Mouse (Mus musculus) spleen, postnatal 14 days (tissue): ENCODE results near the gene Pitx2.

ENCODE experiments used
- DNase-seq, 2 experiments: peaks; one replicate each; pipeline ENCODE4 v3.0.0; 2021 to 2022; ENCODE audit warnings: low spot score in 2 of 2

Gene Pitx2

DNA sequence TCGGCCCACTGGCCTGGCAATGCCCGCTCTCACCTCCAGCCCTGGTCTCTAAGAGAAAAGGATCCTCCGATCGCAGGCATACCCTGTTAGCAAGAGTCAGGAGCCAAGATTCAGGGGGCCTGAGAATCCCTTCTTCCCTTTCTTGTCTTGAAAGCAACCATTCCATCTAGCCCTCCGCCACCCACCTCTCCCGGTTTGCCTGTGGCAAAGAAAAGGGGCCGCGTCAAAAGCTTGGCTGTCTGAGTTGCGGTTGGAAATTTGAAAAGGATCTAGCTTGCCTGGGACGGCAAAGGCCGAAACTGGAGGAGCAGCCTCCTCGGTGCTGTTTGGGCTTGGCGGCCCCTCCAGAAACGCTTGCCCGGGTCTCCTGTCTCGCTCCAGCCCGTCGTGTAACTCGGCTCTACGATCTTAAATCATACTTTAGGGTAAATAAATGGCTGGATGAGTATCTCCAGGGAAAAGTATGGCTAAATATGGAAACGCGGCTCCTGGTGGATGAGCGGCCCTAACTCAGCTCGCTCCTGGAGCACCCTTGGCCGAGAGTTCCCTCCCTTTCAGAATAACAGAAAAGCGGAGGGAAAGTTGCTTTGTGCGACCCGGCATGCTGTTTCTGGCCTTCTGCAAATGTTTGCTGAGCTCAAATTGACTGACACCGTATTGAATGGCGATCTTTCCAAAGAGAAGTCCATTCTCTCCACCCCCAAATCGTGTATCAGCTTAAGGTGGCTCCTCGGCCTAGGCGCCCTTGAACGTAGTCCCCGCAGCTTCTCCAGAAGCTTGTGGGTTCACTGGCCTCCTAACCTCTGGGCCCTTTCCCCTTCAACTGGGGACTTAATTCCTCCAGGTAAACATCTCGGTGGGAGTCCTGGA, 3.4 kb downstream of the Pitx2 start:
- no peak for DNase-seq

GRCm38 (mm10) chr3:129203761-129204440, 4.2 kb downstream of the Pitx2 start:
- no peak for DNase-seq

GRCm38 (mm10) chr3:129204441-129205313, 5.0 kb downstream of the Pitx2 start:
- DNase-seq = no peak

- no peak for DNase-seq
Observed at GRCm38 (mm10) chr3:129205481-129206175, 6.0 kb downstream of the Pitx2 start.

GRCm38 (mm10) chr3:129206776-129207175, 7.1 kb downstream of the Pitx2 start:
- no peak for DNase-seq

DNA sequence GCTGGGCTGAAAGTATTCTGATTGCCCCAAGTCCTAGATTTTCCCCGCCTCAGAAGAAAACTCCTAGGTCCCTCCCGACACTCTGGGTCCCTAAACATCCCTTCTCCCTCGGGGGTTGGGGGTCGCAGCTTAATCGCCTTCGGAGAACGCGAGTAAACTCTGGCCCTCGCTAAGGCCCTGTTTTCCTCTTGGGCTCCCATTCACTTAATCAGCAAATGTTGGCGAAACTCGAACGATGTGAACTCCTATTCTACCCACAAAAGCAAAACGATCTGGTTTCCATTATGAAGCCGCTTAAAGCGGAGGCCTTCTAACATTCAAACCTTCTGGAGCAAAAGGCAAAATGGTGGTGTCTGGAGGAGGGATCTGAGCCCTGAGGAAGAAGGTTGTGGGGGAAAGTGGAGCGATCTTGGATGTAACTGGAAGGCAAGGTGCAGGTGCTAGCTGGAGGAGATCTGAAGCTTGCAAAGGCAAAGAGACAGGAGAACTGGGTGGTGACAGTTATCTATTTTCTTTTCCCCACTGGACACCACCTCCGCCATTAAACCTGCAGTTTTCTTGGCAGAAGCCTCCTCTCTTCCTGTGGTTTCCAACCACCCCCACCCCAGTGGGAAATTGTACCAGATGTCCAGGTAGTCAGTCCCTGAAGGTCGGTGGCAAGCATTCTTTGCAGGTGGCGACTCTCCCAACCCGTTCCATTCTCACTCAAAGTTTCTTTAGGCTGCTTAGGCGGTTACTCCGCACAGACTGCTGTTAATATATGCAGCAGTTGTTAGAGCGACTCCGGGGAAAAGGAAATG, 7.8 kb downstream of the Pitx2 start:
- DNase-seq = no peak

DNA sequence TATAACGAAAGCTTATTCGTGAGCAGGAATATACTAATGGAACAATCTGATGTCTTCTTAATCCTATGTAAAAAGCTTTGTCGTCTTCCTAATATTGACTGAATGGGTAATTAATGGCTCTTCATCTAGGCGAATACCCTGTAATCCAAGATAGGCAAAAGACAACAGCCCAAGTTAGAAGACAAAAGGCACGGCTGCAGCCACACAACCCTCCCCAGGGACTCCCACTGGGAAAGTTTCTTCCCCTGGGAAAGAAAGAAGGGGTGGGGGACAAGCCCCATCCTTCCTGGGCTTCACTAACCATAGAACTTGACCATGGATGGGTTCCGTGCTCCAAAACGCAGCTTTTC, 8.3 kb downstream of the Pitx2 start:
- no peak for DNase-seq

- no peak for DNase-seq
Observed at GRCm38 (mm10) chr3:129208421-129208820, 8.7 kb downstream of the Pitx2 start.

GRCm38 (mm10) chr3:129209266-129209665, 9.6 kb downstream of the Pitx2 start:
- DNase-seq = no peak

DNA sequence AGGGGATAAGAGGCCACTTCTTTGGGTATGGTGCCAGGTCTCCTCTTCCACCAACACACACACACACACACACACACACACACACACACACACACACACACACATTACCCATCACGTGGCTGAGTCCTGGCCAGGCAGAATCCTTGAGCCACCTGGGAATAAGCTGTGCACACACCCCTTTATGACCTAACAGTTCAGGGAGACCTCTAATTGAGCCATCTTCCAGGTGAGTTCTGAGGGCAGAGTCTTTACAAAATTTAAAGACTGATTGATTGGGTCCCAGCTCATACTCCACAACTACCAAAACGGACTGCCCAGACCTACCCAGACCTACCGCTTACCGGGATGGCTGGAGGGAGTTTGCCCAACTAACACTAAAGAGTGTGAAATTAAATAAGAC, 10.1 kb downstream of the Pitx2 start:
- DNase-seq = no peak

DNA sequence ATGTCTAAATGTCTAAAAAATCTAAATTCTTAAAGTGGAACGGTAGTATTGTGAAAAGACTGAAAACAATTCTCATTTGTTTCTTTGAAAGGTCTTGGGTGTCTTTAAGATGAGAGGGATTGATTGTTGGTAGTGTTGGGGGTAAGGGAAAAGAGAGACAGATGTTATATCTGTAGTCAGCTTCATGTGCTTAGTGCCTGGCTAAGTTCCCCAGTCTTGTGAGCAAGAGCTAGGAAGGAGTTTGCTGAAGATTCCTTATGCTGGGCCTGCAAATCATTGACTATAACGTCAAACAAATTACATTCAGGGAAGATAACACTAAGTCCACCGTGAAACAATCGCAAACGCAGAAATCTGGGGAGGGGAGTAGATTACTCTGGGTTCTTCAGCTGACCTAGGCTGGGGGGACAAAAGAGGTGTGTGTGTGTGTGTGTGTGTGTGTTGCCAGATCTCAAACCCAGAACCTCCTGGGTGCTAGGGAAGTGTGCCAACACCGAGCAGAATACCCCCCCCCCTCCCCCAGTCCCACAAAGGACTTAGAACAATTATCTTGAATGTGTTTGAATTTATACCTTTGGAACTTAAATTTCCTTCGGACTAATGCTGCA, 12.5 kb downstream of the Pitx2 start:
- no peak for DNase-seq

DNA sequence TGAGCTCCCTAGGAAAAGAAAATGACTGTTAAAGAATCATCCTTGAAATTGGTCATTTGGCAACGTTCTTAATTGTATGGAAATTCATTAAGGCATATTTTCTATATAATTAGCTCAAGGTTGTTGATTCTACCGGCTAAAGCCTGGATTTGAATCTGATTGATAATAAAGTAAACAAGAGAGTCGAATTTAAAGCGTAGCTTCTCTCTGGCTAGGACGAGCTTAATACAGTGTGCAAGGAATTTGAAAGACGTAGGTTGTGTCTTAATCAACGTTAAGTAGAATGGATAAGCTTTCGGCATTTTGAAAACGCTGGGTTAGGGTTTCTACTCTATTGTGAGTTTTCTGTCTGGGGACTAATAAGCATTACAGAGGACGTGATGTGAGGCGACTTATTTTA, 13.1 kb downstream of the Pitx2 start:
- DNase-seq = no peak

DNA sequence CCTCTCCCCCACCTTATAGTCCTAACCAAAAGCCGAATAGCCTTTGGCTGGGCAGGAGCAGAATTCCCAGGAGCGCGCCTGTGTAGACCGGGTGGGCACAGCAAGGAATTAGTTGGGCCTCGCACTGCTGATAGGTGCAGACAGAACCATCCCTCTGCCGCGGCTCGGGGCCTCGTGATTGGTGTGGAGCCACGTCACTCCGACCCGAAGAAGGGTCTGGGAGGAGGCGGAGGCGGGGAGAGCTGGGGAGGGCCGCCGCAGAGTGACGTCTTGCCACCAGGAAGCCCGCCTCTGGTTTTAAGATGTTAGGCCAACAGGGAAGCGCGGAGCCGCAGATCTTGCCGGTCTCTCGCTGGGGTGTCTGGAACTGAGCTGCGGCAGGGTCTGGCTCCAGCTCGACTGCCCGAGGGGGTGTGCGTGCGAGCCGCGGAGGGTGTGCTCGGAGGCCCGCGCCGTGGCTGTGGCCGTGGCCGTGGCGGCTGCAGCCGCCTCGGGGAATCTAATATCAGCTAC, 14.0 kb downstream of the Pitx2 start:
- peak in 1 of 2 experiments; percentile 30 for DNase-seq

- DNase-seq = no peak
Observed at GRCm38 (mm10) chr3:129214146-129214665, 14.5 kb downstream of the Pitx2 start.

GRCm38 (mm10) chr3:129214666-129215161, 15.0 kb downstream of the Pitx2 start:
- DNase-seq = no peak

DNA sequence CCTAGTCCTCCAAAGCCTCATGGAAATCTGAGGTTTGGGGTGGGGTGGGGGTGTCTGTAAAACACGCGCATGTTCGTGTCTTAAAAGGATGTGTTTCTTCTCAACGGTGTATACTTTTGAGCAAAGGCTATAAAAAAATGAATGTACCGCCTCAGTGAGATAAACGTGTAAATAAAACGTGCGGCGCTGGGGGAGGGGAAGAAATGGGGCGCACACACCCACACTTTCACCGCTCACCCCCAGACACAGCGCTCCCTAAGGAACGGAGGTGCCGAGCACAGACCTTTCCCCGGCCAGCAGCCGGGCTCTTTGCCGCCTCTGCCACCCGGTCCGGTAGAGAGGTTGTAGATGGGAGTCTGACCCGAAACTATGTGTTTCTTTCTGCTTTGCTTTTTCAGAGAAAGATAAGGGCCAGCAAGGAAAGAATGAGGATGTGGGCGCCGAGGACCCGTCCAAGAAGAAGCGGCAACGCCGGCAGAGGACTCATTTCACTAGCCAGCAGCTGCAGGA, 15.6 kb downstream of the Pitx2 start:
- no peak for DNase-seq

GRCm38 (mm10) chr3:129215751-129216331, 16.2 kb downstream of the Pitx2 start:
- no peak for DNase-seq

GRCm38 (mm10) chr3:129216491-129216890, 16.8 kb downstream of the Pitx2 start:
- DNase-seq = no peak

DNA sequence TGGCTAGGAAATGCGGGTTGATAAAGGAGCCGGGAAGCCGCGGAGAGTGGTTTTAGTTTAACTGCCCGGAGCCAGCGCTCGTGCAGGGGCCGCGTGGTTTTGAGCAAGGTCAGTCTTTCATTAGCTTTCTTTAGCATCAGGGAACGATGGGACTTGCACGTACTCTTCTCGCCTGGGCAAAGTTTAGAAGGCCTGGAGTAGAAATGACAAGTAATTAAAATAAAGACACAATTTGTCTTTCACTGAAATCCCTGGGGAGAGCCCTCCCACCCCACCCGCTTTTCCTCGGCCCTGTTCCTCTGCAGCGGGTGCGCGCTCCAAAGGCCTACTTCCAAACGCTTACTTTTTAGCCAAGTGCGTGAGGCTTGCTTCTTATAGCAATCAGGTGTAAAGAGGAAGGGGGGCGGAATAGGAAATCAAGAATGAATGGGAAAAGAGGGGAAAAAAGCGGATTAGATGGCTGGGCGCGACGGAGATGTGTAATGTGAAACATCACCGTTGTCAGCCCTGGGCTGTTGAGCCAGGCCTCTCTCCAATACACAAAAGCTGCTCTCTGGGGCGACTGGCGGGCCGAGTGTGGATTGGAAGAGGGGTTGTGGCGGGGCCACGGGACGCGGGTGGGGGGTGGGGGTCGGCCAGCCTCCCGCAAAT, 17.4 kb downstream of the Pitx2 start:
- DNase-seq = no peak
